Mouse (Mus musculus): ENCODE data around the gene Tlx2. TPM values are rescaled to one million over a fixed set of nuclear protein-coding genes. Genes with fewer than 3 reads are reported as not detected.

Gene Tlx2
- total and polyA plus RNA-seq, 3 experiments, result not detected

GRCm38 (mm10) chr6:83054074-83054851 lies 15.8 kb downstream of the Tlx2 start, which contains the start of gene Aup1:
Gene Aup1, plus strand, starts transcription at chr6:83054521.
- H3K27me3 ChIP-seq (replicated peaks), result no peaks in the 10 kb centered on the region
- dilution Hi-C loops (cut with MboI; ENCODE audit: extremely low pct_ligation_motif_present, extremely low pct_unique_long_range_greater_than_20kb, low sequenced_read_pairs), result no loop called here
- peak; percentile 67 for TF ChIP-seq NRF1 (IDR thresholded peaks at IDR 0.05; ENCODE audit: low read depth, low read length)
- TF ChIP-seq POLR2A (IDR thresholded peaks at IDR 0.05; ENCODE audit: low read depth, low read length), result peak; percentile 88
- peak; percentile 81; the same call in 1 of the 2 replicates for TF ChIP-seq POLR2AphosphoS2 (IDR thresholded peaks at IDR 0.05; ENCODE audit: low read depth, low read length)
- peak; percentile 91 for TF ChIP-seq TCF12 (IDR thresholded peaks at IDR 0.05; ENCODE audit: low read depth, low read length)
- TF ChIP-seq MAX (IDR thresholded peaks at IDR 0.05; ENCODE audit: low read length), result peak; percentile 53; the same call in 1 of the 2 replicates
- 0 out of 2 replicates have a peak, but pooled peaks have one; percentile 41 for TF ChIP-seq ETS1 (conservative IDR thresholded peaks at IDR 0.05; ENCODE audit: low read depth, low read length)
- no peak for TF ChIP-seq JUND (conservative IDR thresholded peaks at IDR 0.05; ENCODE audit: low read depth, low read length)
- TF ChIP-seq NELFE (IDR thresholded peaks at IDR 0.05; ENCODE audit: low read depth, low read length), result peak; percentile 76
- no peak for TF ChIP-seq JUN (IDR thresholded peaks at IDR 0.05; ENCODE audit: insufficient read depth, low read depth, low read length)
- no peak for TF ChIP-seq ZNF384 (IDR thresholded peaks at IDR 0.05; ENCODE audit: low read depth, low read length)
- peak; percentile 82 for TF ChIP-seq MAZ (IDR thresholded peaks at IDR 0.05; ENCODE audit: low read depth, low read length)
- peak; percentile 69; the same call in 1 of the 2 replicates for TF ChIP-seq GABPA (IDR thresholded peaks at IDR 0.05; ENCODE audit: insufficient replicate concordance, low read depth, low read length)
- no peak for TF ChIP-seq SMC3 (IDR thresholded peaks at IDR 0.05; ENCODE audit: low read depth, low read length)
- TF ChIP-seq PAX5 (IDR thresholded peaks at IDR 0.05; ENCODE audit: low read length), result no peak
- peak; percentile 83; the same call in 1 of the 2 replicates for TF ChIP-seq MEF2A (IDR thresholded peaks at IDR 0.05; ENCODE audit: borderline replicate concordance, low read depth, low read length)
- peak; percentile 83 for TF ChIP-seq MYC (IDR thresholded peaks at IDR 0.05; ENCODE audit: low read depth, low read length)
- TF ChIP-seq RCOR1 (conservative IDR thresholded peaks at IDR 0.05; ENCODE audit: low read depth, low read length), result no peak
- TF ChIP-seq UBTF (IDR thresholded peaks at IDR 0.05; ENCODE audit: low read depth, low read length), result peak; percentile 51; the same call in 1 of the 2 replicates
- TF ChIP-seq SIN3A (IDR thresholded peaks at IDR 0.05; ENCODE audit: low read length), result peak; percentile 88
- TF ChIP-seq ZKSCAN1 (IDR thresholded peaks at IDR 0.05; ENCODE audit: borderline replicate concordance, low read depth, low read length), result no peak
- peak; percentile 96 for TF ChIP-seq ELF1 (IDR thresholded peaks at IDR 0.05; ENCODE audit: low read depth, low read length)
- TF ChIP-seq CHD1 (IDR thresholded peaks at IDR 0.05; ENCODE audit: low read depth, low read length), result no peak
- TF ChIP-seq MAFK (IDR thresholded peaks at IDR 0.05; ENCODE audit: insufficient replicate concordance, low read length), result no peak
- peak; percentile 54; the same call in 1 of the 2 replicates for TF ChIP-seq BHLHE40 (IDR thresholded peaks at IDR 0.05; ENCODE audit: low read depth, low read length)
- TF ChIP-seq ZMIZ1 (IDR thresholded peaks at IDR 0.05; ENCODE audit: low read depth, low read length), result peak; percentile 78; the same call in 1 of the 2 replicates
- TF ChIP-seq E2F4 (IDR thresholded peaks at IDR 0.05; ENCODE audit: insufficient replicate concordance, low read depth, low read length), result no peak
- TF ChIP-seq KAT2A (IDR thresholded peaks at IDR 0.05; ENCODE audit: insufficient replicate concordance, low read length), result peak; percentile 96; the same call in 1 of the 2 replicates
- TF ChIP-seq EP300 (IDR thresholded peaks at IDR 0.05; ENCODE audit: low read length), result no peak
- no peak for TF ChIP-seq RAD21 (IDR thresholded peaks at IDR 0.05; ENCODE audit: low read depth, low read length)
- peak; percentile 86 for TF ChIP-seq IRF4 (IDR thresholded peaks at IDR 0.05; ENCODE audit: low read depth, low read length)
- no peak for TF ChIP-seq USF1 (IDR thresholded peaks at IDR 0.05; ENCODE audit: low read depth, low read length)
- TF ChIP-seq ZC3H11A (IDR thresholded peaks at IDR 0.05; ENCODE audit: low read depth, low read length), result no peak
- TF ChIP-seq CTCF (conservative IDR thresholded peaks at IDR 0.05 in 1 of 2, IDR thresholded peaks at IDR 0.05 in 1 of 2; ENCODE audit: low read depth in 2 of 2, low read length in 2 of 2), result no peak
- TF ChIP-seq HCFC1 (IDR thresholded peaks at IDR 0.05; ENCODE audit: low read depth, low read length), result peak; percentile 97
- peak; percentile 82 for TF ChIP-seq TBP (conservative IDR thresholded peaks at IDR 0.05; ENCODE audit: low read depth, low read length)
- TF ChIP-seq MXI1 (IDR thresholded peaks at IDR 0.05; ENCODE audit: low read depth, low read length), result peak; percentile 28; the same call in 1 of the 2 replicates
- TF ChIP-seq CHD2 (IDR thresholded peaks at IDR 0.05; ENCODE audit: low read length), result no peak; the same call in 1 of the 2 replicates
- TF ChIP-seq USF2 (conservative IDR thresholded peaks at IDR 0.05; ENCODE audit: low read depth, low read length), result no peak
- peak within 1 kb of the TSS; percentile 88 to 98 (median 96) for H3K4me3 ChIP-seq (replicated peaks in 1 of 3; ENCODE audit: low read depth in 2 of 3, low read length in 2 of 3, poor library complexity in 1 of 3)
- peak within 1 kb of the TSS; percentile 93 for H3K9ac ChIP-seq (ENCODE audit: insufficient read depth, low read depth)
- H3K27ac ChIP-seq (ENCODE audit: insufficient read depth, low read depth), result peak within 1 kb of the TSS; percentile 73
- DNase-seq (ENCODE audit: extremely low read depth), result peak; percentile 98
- H3K36me3 ChIP-seq (replicated peaks in 1 of 2; ENCODE audit: control insufficient read depth in 1 of 2, insufficient read depth in 1 of 2, low read length in 1 of 2), result peaks cover 36 to 69% of the 10 kb centered on the region in 2 experiments
- H3K79me2 ChIP-seq (replicated peaks; ENCODE audit: control insufficient read depth, extremely low read depth, insufficient read depth, poor library complexity, severe bottlenecking), result peaks cover 38% of the 10 kb centered on the region
- H3K4me1 ChIP-seq (ENCODE audit: control insufficient read depth in 1 of 2, insufficient read depth in 2 of 2), result peaks cover 8 to 45% of the 10 kb centered on the region in 2 experiments
- in situ Hi-C loops (cut with MboI; ENCODE audit: low pct_ligation_motif_present, low pct_unique_long_range_greater_than_20kb, low sequenced_read_pairs), result no loop called here
- no peaks in the 10 kb centered on the region for H3K9me3 ChIP-seq (replicated peaks; ENCODE audit: low read length)
- H3K4me2 ChIP-seq (ENCODE audit: insufficient read depth, low read depth, poor library complexity, severe bottlenecking), result peak within 1 kb of the TSS; percentile 93

Data from CH12.LX (cell line).